Mouse (Mus musculus): Measurements from ENCODE around the gene Gm49601. TPM values are rescaled to one million over a fixed set of nuclear protein-coding genes. Genes with fewer than 3 reads are reported as not detected.

The Gm49601 gene
- polyA plus RNA-seq, 1 experiment from 2014 or later = 1.0 TPM

GRCm38 (mm10) chr16:18645329-18645728 is 19.1 kb upstream of the Gm49601 start:
- H3K27ac ChIP-seq (ENCODE audit: low read depth, low read length) = no peak overlapping the region
- ATAC-seq (replicated peaks; ENCODE audit: insufficient number of reproducible peaks, low FRiP score, low TSS enrichment) = no peak
- WGBS (ENCODE audit: insufficient replicate concordance) = 68% methylated on average over 6 of the region's 6 CpGs

GRCm38 (mm10) chr16:18644485-18644884 is 18.3 kb upstream of the Gm49601 start:
- no peak for ATAC-seq (replicated peaks; ENCODE audit: insufficient number of reproducible peaks, low FRiP score, low TSS enrichment)
- Histone ChIP-seq H3K36me3 (ENCODE audit: control insufficient read depth, insufficient read depth, low read length) (no peaks in the 10 kb centered on the region), H3K4me2 (no peak overlapping the region), H3K27ac (ENCODE audit: low read depth, low read length) (no peak overlapping the region), H3K4me3 (ENCODE audit: low read depth, low read length) (no peak overlapping the region), H3K4me1 (ENCODE audit: control insufficient read depth, insufficient read depth, low read length) (no peaks in the 10 kb centered on the region), H3K27me3 (ENCODE audit: control insufficient read depth, insufficient read depth, low read length) (no peaks in the 10 kb centered on the region), H3K9ac (ENCODE audit: low read depth, low read length) (no peak overlapping the region), H3K9me3 (replicated peaks; ENCODE audit: control insufficient read depth, low read length) (0 out of 2 replicates have a peak, but pooled peaks cover 3% of the 10 kb centered on the region)
- WGBS (ENCODE audit: insufficient replicate concordance) = 75% methylated on average over 4 of the region's 4 CpGs

More at GRCm38 (mm10) chr16:18645329-18645728, 19.1 kb upstream of the Gm49601 start:
- H3K9me3 ChIP-seq (replicated peaks; ENCODE audit: control insufficient read depth, low read length) = 0 out of 2 replicates have a peak, but pooled peaks cover 3% of the 10 kb centered on the region
- no peaks in the 10 kb centered on the region for H3K27me3 ChIP-seq (ENCODE audit: control insufficient read depth, insufficient read depth, low read length)
- H3K9ac ChIP-seq (ENCODE audit: low read depth, low read length) = no peak overlapping the region
- no peaks in the 10 kb centered on the region for H3K4me1 ChIP-seq (ENCODE audit: control insufficient read depth, insufficient read depth, low read length)
- no peak overlapping the region for H3K4me3 ChIP-seq (ENCODE audit: low read depth, low read length)
- H3K36me3 ChIP-seq (ENCODE audit: control insufficient read depth, insufficient read depth, low read length) = no peaks in the 10 kb centered on the region
- H3K4me2 ChIP-seq = no peak overlapping the region

- H3K9me3 ChIP-seq (replicated peaks; ENCODE audit: control insufficient read depth, low read length) = 0 out of 2 replicates have a peak, but pooled peaks cover 3% of the 10 kb centered on the region
- H3K4me3 ChIP-seq (ENCODE audit: low read depth, low read length) = no peak overlapping the region
- no peak overlapping the region for H3K9ac ChIP-seq (ENCODE audit: low read depth, low read length)
- 61% methylated on average over 11 of the region's 11 CpGs for WGBS (ENCODE audit: insufficient replicate concordance)
- no peaks in the 10 kb centered on the region for H3K36me3 ChIP-seq (ENCODE audit: control insufficient read depth, insufficient read depth, low read length)
- no peak overlapping the region for H3K4me2 ChIP-seq
- peaks cover 2% of the 10 kb centered on the region for H3K27me3 ChIP-seq (ENCODE audit: control insufficient read depth, insufficient read depth, low read length)
- H3K4me1 ChIP-seq (ENCODE audit: control insufficient read depth, insufficient read depth, low read length) = no peaks in the 10 kb centered on the region
- no peak for ATAC-seq (replicated peaks; ENCODE audit: insufficient number of reproducible peaks, low FRiP score, low TSS enrichment)
- H3K27ac ChIP-seq (ENCODE audit: low read depth, low read length) = no peak overlapping the region
Observed at GRCm38 (mm10) chr16:18643406-18643998, 17.3 kb upstream of the Gm49601 start.

GRCm38 (mm10) chr16:18642897-18643296 is 16.7 kb upstream of the Gm49601 start:
- Histone ChIP-seq H3K36me3 (ENCODE audit: control insufficient read depth, insufficient read depth, low read length) (no peaks in the 10 kb centered on the region), H3K27me3 (ENCODE audit: control insufficient read depth, insufficient read depth, low read length) (peaks cover 3% of the 10 kb centered on the region), H3K4me2 (no peak overlapping the region), H3K9me3 (replicated peaks; ENCODE audit: control insufficient read depth, low read length) (no peaks in the 10 kb centered on the region), H3K4me3 (ENCODE audit: low read depth, low read length) (no peak overlapping the region), H3K9ac (ENCODE audit: low read depth, low read length) (no peak overlapping the region), H3K27ac (ENCODE audit: low read depth, low read length) (no peak overlapping the region), H3K4me1 (ENCODE audit: control insufficient read depth, insufficient read depth, low read length) (no peaks in the 10 kb centered on the region)
- ATAC-seq (replicated peaks; ENCODE audit: insufficient number of reproducible peaks, low FRiP score, low TSS enrichment) = no peak
- 75% methylated on average over 4 of the region's 4 CpGs for WGBS (ENCODE audit: insufficient replicate concordance)

- Histone ChIP-seq H3K27ac (ENCODE audit: low read depth, low read length) (no peak overlapping the region), H3K4me3 (ENCODE audit: low read depth, low read length) (no peak overlapping the region), H3K9ac (ENCODE audit: low read depth, low read length) (no peak overlapping the region), H3K36me3 (ENCODE audit: control insufficient read depth, insufficient read depth, low read length) (no peaks in the 10 kb centered on the region), H3K4me1 (ENCODE audit: control insufficient read depth, insufficient read depth, low read length) (no peaks in the 10 kb centered on the region), H3K27me3 (ENCODE audit: control insufficient read depth, insufficient read depth, low read length) (peaks cover 3% of the 10 kb centered on the region), H3K9me3 (replicated peaks; ENCODE audit: control insufficient read depth, low read length) (no peaks in the 10 kb centered on the region), H3K4me2 (no peak overlapping the region)
- ATAC-seq (replicated peaks; ENCODE audit: insufficient number of reproducible peaks, low FRiP score, low TSS enrichment) = no peak
- WGBS (ENCODE audit: insufficient replicate concordance) = 42% methylated on average over 7 of the region's 7 CpGs
Observed at GRCm38 (mm10) chr16:18642291-18642690, 16.1 kb upstream of the Gm49601 start.

GRCm38 (mm10) chr16:18639382-18639929 is 13.2 kb upstream of the Gm49601 start:
- H3K4me1 ChIP-seq (ENCODE audit: control insufficient read depth, insufficient read depth, low read length) = no peaks in the 10 kb centered on the region
- 71% methylated on average over 1 of the region's 1 CpGs for WGBS (ENCODE audit: insufficient replicate concordance)
- H3K27ac ChIP-seq (ENCODE audit: low read depth, low read length) = no peak overlapping the region
- H3K9me3 ChIP-seq (replicated peaks; ENCODE audit: control insufficient read depth, low read length) = no peaks in the 10 kb centered on the region
- peaks cover 3% of the 10 kb centered on the region for H3K27me3 ChIP-seq (ENCODE audit: control insufficient read depth, insufficient read depth, low read length)
- H3K9ac ChIP-seq (ENCODE audit: low read depth, low read length) = no peak overlapping the region
- no peak overlapping the region for H3K4me3 ChIP-seq (ENCODE audit: low read depth, low read length)
- no peaks in the 10 kb centered on the region for H3K36me3 ChIP-seq (ENCODE audit: control insufficient read depth, insufficient read depth, low read length)
- ATAC-seq (replicated peaks; ENCODE audit: insufficient number of reproducible peaks, low FRiP score, low TSS enrichment) = no peak
- H3K4me2 ChIP-seq = no peak overlapping the region

GRCm38 (mm10) chr16:18638396-18638795 is 12.2 kb upstream of the Gm49601 start:
- Histone ChIP-seq H3K9me3 (replicated peaks; ENCODE audit: control insufficient read depth, low read length) (no peaks in the 10 kb centered on the region), H3K9ac (ENCODE audit: low read depth, low read length) (no peak overlapping the region), H3K27me3 (ENCODE audit: control insufficient read depth, insufficient read depth, low read length) (peaks cover 8% of the 10 kb centered on the region), H3K4me3 (ENCODE audit: low read depth, low read length) (no peak overlapping the region), H3K27ac (ENCODE audit: low read depth, low read length) (no peak overlapping the region), H3K4me1 (ENCODE audit: control insufficient read depth, insufficient read depth, low read length) (no peaks in the 10 kb centered on the region), H3K4me2 (no peak overlapping the region), H3K36me3 (ENCODE audit: control insufficient read depth, insufficient read depth, low read length) (no peaks in the 10 kb centered on the region)
- ATAC-seq (replicated peaks; ENCODE audit: insufficient number of reproducible peaks, low FRiP score, low TSS enrichment) = no peak
- WGBS (ENCODE audit: insufficient replicate concordance) = 42% methylated on average over 2 of the region's 2 CpGs

GRCm38 (mm10) chr16:18636804-18637203 is 10.6 kb upstream of the Gm49601 start:
- WGBS (ENCODE audit: insufficient replicate concordance) = 52% methylated on average over 3 of the region's 3 CpGs
- no peak overlapping the region for H3K27ac ChIP-seq (ENCODE audit: low read depth, low read length)
- ATAC-seq (replicated peaks; ENCODE audit: insufficient number of reproducible peaks, low FRiP score, low TSS enrichment) = no peak
- no peak overlapping the region for H3K4me3 ChIP-seq (ENCODE audit: low read depth, low read length)
- H3K4me2 ChIP-seq = no peak overlapping the region
- no peak overlapping the region for H3K9ac ChIP-seq (ENCODE audit: low read depth, low read length)
- no peaks in the 10 kb centered on the region for H3K36me3 ChIP-seq (ENCODE audit: control insufficient read depth, insufficient read depth, low read length)
- no peaks in the 10 kb centered on the region for H3K4me1 ChIP-seq (ENCODE audit: control insufficient read depth, insufficient read depth, low read length)
- no peaks in the 10 kb centered on the region for H3K9me3 ChIP-seq (replicated peaks; ENCODE audit: control insufficient read depth, low read length)
- peaks cover 10% of the 10 kb centered on the region for H3K27me3 ChIP-seq (ENCODE audit: control insufficient read depth, insufficient read depth, low read length)

GRCm38 (mm10) chr16:18636401-18636800 is 10.2 kb upstream of the Gm49601 start:
- 73% methylated on average over 5 of the region's 5 CpGs for WGBS (ENCODE audit: insufficient replicate concordance)
- Histone ChIP-seq H3K4me3 (ENCODE audit: low read depth, low read length) (no peak overlapping the region), H3K27me3 (ENCODE audit: control insufficient read depth, insufficient read depth, low read length) (peaks cover 10% of the 10 kb centered on the region), H3K4me2 (no peak overlapping the region), H3K36me3 (ENCODE audit: control insufficient read depth, insufficient read depth, low read length) (no peaks in the 10 kb centered on the region), H3K27ac (ENCODE audit: low read depth, low read length) (no peak overlapping the region), H3K9ac (ENCODE audit: low read depth, low read length) (no peak overlapping the region), H3K4me1 (ENCODE audit: control insufficient read depth, insufficient read depth, low read length) (no peaks in the 10 kb centered on the region), H3K9me3 (replicated peaks; ENCODE audit: control insufficient read depth, low read length) (no peaks in the 10 kb centered on the region)
- no peak for ATAC-seq (replicated peaks; ENCODE audit: insufficient number of reproducible peaks, low FRiP score, low TSS enrichment)

Measured in heart, embryonic 11.5 days (tissue).